Mouse (Mus musculus) fibroblast of lung, adult 2 months (primary cell): ENCODE data around the gene Iqgap3.

Source experiments
- DNase-seq: peaks from one replicate; pipeline ENCODE4 v3.0.0-alpha.2; 2011; ENCODE audit warnings: low read depth

Iqgap3 gene

DNA sequence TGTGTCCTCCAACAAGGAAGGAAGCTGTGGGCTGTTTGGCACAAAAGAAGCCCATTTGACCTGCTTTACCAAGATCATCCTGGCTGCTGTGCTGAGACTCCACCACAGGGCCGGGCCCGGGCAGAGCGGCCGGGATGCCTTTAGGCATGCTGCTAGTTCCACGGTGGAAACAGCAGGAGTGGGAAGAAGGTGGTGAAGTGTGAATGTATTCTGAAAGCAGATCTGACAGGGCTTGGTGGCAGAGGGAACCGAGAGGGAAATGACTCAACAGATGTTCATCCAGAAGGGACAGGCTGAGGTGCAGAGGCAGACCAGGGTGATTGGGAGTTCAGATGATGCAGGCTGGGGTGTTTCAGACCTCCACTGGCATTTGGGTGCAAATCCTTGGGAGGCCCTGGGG lies 15.9 kb downstream of the Iqgap3 start:
- DNase-seq, result no peak

- no peak for DNase-seq
These were observed 18.5 kb downstream of the Iqgap3 start for GRCm38 (mm10) chr3:88100251-88100650.

GRCm38 (mm10) chr3:88101736-88102135 lies 20.0 kb downstream of the Iqgap3 start:
- DNase-seq, result no peak

DNA sequence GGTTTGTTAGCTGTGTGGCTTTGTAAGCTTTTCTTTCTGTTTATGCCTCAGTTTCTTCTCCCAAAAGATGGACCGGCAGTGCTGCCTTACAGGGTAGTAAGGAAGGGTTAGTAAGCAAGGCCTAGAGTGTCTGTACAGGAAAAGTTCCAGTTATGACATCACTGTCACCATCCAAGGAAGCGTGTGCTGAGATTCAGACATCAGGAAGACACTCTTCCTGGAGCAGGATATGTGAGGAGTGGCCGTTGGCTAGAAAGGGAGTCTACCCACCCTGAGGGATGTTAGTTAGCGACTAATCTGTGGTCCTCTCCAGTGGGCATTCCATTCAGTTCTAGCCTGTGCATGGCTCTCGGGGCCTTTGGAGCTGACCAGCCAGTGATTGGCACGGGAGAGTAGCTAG lies 20.4 kb downstream of the Iqgap3 start:
- no peak for DNase-seq

DNA sequence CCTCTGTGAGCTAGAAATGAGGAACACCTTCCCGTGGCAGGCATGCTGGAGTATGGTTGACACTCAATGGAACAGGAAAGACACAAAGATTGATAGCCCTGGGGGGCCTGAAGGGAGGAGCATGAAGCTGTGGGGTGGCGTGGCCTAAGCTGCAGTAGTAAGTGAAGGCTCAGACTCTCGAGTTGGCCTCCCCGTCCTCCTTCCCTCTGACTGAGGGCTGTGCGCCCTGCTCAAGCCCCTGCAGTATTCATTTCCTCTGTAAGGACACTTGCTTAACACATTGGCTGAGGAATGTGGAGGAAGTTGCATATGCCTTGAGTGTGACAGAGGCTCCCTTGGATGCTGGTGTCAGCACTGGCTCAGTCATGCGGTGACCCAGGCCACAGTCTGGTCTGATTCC lies 20.8 kb downstream of the Iqgap3 start:
- DNase-seq, result no peak

DNA sequence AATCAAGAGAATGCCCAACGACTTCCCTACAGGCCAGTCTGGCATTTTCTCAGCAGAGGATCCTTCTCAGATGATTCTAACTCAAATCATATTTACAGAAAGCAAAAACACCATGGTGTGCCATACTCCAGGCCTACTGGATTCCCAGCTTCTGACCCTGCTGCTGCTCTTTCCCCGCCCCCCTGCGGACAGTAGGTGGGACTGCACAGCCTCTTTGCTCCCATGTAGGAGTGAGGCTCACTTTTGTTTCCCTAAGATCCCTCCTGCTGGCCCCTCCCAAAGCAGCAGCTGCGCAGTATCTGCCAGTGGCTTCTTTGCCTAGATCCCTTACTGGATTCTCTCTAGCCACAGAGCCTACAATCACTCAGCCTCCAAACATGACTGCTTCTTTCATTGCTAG lies 24.4 kb downstream of the Iqgap3 start:
- DNase-seq, result no peak

DNA sequence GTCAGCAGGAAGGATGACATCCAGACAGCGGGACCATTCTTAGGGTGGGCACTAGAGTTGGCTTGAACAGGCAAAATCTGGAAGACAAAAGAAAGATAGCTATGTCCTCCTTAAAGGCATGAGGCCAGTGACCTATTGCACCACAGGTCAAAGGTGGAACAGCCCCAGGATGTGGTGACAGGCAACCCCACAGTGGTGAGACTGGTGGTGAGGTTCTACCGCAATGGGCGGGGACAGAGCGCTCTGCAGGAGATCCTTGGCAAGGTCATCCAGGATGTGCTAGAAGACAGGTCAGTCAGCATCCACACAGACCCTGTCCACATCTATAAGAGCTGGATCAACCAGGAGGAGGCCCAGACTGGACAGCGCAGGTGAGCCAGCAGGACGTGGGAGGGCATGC lies 27.4 kb downstream of the Iqgap3 start:
- DNase-seq, result no peak

- DNase-seq, result no peak
These were observed 32.6 kb downstream of the Iqgap3 start for GRCm38 (mm10) chr3:88114396-88114795.

DNA sequence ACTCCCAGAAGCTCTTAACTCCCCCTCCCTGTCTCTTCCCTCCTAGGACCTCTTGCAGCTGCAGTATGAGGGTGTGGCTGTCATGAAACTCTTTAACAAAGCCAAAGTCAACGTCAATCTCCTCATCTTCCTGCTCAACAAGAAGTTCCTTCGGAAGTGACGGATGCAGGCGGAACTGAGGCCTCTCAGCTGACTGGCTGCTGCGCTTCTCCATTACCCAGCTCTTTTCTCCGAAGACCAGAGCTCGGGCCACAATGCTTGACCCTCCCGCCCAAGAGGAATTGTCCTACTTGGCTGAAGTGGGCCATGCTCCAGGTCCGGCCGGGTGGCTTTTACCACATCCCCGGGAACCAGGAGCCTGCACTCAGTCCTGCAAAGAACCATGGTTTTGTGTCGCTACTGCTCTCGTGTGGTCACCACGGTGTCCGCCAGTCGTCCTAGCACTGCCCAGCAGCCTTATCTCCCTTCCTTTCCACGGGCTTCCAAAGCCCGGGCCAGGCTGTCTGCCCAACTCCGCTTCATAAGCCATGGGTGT lies 38.4 kb downstream of the Iqgap3 start:
- DNase-seq, result no peak

GRCm38 (mm10) chr3:88121164-88122131 lies 39.7 kb downstream of the Iqgap3 start:
- no peak for DNase-seq

DNA sequence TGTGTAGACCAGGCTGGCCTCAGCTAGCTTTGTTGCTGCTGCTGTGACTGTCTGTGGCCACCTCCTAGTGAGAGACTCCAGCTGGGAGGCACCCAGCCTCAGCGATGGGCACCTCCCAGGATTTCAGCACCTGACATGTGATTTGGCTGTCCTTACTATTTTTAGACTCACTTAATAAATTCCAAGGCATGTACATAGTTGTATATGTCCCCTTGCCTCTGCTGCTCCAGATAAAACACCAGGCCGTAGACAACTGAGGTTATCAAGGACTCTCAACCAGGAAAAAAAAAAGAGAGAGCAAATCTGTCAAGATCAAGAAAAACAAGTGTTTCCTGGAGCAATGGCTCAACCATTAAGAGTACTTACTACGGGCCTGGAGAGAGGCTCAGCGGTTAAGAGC lies 43.4 kb downstream of the Iqgap3 start:
- no peak for DNase-seq

- no peak for DNase-seq
These were observed 44.4 kb downstream of the Iqgap3 start for GRCm38 (mm10) chr3:88126181-88126580.

GRCm38 (mm10) chr3:88127636-88128035 lies 45.9 kb downstream of the Iqgap3 start:
- DNase-seq, result no peak

- DNase-seq, result no peak
These were observed 46.3 kb downstream of the Iqgap3 start for GRCm38 (mm10) chr3:88128056-88128455.

DNA sequence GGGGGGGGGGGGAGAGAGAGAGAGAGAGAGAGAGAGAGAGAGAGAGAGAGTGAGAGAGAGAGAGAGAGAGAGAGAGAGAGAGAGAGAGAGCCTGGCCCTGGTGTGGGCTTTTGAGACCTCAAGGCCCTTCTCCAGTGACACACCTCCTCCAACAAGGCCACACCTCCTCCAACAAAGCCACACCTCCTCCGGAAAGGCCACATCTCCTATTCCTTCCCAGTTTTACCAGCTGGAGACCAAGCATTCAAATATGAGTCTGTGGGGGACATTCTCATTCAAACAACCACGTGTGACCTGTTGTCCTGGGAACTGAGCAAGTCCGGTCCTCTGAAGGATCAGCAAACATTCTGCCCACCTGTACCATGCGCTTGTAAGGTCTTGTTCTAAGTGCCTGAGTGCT lies 47.2 kb downstream of the Iqgap3 start:
- no peak for DNase-seq

- DNase-seq, result no peak
These were observed 49.3 kb downstream of the Iqgap3 start for GRCm38 (mm10) chr3:88131071-88131470.

DNA sequence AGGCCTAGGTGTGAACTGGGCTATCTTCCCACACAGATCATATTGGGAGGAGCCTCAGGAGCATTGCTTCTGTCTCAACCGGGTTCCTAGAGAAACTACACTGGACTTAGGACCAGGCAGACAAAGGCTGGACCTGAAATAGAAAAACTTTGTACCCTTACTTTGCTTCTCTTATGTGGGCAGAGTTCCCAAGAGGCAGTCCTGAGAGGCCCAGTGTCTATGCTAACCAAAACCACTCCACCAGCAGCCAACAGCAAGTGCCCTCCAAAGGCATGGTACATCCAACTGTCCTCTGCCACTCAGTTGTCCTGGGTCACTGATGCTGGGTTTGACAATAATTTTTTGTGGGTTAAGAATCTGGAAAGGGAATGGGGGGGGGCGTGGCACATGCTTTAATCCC lies 50.7 kb downstream of the Iqgap3 start:
- no peak for DNase-seq

DNA sequence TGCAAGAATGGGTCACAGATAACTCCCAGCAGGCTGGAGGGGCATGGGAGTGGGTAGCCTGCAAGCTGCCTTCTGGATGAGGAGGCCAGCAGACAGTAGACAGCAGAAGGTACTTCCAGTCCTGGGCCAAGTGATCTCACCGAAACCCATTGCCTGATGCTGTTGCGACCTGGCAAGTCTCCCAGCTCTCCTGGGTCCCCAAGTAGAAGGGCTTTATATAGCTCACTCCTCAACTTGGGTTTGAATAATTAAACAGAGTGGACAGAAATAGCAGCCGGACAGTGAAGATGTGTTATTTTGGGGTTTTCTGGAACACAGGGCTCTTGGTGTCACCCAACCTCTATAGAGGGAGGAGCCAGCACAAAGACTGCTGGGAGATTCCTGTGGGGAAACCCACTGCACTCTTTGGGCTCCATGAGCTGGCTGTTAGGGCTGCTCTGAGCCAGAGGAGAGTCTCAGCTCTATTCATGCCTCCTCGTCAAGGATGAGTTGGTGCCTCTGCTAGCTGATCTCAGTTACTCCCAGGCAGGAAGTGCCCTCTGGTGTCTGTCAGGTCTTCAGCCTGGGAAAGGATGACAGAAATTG lies 51.5 kb downstream of the Iqgap3 start:
- no peak for DNase-seq

DNA sequence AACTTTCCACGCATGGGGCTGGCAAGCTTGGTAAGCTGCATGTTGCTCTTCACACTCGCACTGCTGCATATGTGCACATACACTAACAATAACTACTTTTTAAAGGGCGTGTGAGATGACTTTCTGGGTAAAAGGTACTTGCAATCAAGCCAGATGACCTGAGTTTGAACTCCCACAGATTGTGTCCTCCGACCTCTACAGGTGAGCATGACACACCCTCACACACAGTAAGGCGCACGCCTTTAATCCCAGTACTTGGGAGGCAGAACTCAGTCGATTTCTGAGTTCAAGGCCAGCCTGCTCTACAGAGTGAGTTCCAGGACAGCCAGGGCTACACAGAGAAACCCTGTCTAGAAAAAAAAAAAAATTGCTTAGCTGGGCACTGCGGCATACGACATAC lies 54.6 kb downstream of the Iqgap3 start:
- DNase-seq, result no peak

DNA sequence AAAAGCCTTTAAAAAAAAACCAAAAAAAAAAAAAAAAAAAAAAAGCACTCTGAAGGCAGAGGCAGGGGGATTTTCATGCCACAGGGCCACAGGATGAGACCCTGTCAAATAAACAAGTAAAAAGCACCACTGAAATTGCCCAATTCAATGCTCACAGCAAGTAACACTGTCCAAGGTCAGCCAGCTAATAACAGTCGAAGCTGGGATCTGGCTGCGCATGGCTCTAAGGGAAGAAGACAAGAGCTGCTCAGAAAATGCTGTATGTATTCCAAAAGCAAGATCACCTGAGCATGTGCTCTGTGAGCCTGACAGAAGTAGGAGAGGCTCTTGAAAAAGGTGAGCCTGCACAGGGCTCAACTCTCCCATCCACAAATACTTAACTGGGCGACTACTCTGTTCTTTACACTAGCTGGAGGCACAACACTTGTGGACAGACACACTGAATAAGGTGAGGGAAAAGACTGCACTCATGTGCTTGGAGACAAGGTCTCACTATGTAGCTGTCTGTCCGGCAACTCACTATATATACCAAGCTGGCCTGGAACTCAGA lies 55.2 kb downstream of the Iqgap3 start:
- no peak for DNase-seq

GRCm38 (mm10) chr3:88137821-88138220 lies 56.0 kb downstream of the Iqgap3 start:
- DNase-seq, result no peak

- peak; percentile 95 for DNase-seq
These were observed 56.8 kb downstream of the Iqgap3 start for GRCm38 (mm10) chr3:88138336-88139242.
